Mouse (Mus musculus) midbrain, embryonic 10.5 days (tissue): ENCODE data around the gene Mob1b. TPM values are rescaled to one million over a fixed set of nuclear protein-coding genes. Genes with fewer than 3 reads are reported as not detected.
A peak's percentile ranks its signal among the peaks of the same experiment; 100 is the strongest.

Experiments used
- DNase-seq: peaks from one replicate; pipeline ENCODE4 v3.0.0-alpha.2; 2017; ENCODE audit warnings: low spot score
- H3K27ac ChIP-seq: fragments of 300-500 bp; sonication (generic); replicated peaks from 2 replicates; pipeline ENCODE4 v1.5.1; 2016; ENCODE audit warnings: mild to moderate bottlenecking
- H3K27me3 ChIP-seq: fragments of 300-500 bp; sonication (generic); 2 replicates; pipeline ENCODE4 v1.6.1; 2016; ENCODE audit warnings: low read depth, mild to moderate bottlenecking; ENCODE audit not compliant: poor library complexity, severe bottlenecking
- H3K36me3 ChIP-seq: fragments of 300-500 bp; sonication (generic); 2 replicates; pipeline ENCODE4 v1.6.1; 2016; ENCODE audit warnings: mild to moderate bottlenecking, moderate library complexity
- H3K4me1 ChIP-seq: fragments of 300-500 bp; sonication (generic); 2 replicates; pipeline ENCODE4 v1.6.1; 2016
- H3K4me3 ChIP-seq: fragments of 300-500 bp; sonication (generic); 2 replicates; pipeline ENCODE4 v1.5.1; 2016; ENCODE audit warnings: mild to moderate bottlenecking, moderate library complexity
- H3K9me3 ChIP-seq: fragments of 300-500 bp; sonication (generic); replicated peaks from 2 replicates; pipeline ENCODE4 v1.6.1; 2016; ENCODE audit warnings: mild to moderate bottlenecking
- WGBS: fragments of 180-500 bp; shearing (Covaris S2); methylation state at CpG from one replicate; pipeline ENCODE4 v1.1.7; 2016; 5-methylcytosine and 5-hydroxymethylcytosine counted together
- polyA plus RNA-seq: library from polyadenylated mRNA; unstranded; fragments of >200 nt; fragmentation: Nextera tagmentation; extraction: Ambion mirVana; gene quantifications from 2 replicates; pipeline ENCODE4 v1.2.1, GENCODE M21; 2016

Gene Mob1b
- polyA plus RNA-seq, 1 experiment from 2014 or later = 10.8 TPM

DNA sequence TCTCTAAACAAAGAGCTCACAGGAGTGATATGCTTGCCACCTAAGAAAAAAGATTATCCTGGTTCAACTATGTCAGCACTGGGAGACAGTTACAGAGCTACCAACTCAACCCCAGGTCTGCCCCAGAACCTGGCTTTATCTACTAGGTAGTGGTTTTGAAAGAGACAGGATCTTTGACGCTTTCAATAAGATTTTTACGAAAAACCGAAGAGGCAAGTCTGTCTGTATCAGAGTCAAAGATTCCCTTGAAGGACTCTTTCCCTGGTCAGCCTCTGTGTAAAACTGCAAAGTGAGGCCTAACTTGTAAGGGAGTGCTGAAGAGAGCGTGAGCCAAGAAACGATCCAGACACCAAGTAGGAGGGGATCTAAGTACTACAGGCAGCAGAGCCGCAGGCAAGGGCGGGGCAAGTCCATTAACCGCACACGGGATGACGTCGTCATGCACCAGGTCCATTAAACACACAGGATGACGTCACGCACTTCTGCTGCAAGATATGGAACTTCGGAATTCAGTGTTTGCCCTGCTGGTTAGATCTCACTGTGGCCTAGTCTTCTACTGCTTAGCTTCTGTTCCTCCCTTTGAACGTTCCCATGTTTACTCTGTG is 32.0 kb upstream of the Mob1b start:
- Histone ChIP-seq H3K36me3 (no peaks in the 10 kb centered on the region), H3K27ac (no peak overlapping the region), H3K27me3 (0 out of 2 replicates have a peak, but pooled peaks cover 4% of the 10 kb centered on the region), H3K4me1 (0 out of 2 replicates have a peak, but pooled peaks cover 11% of the 10 kb centered on the region), H3K4me3 (no peak overlapping the region), H3K9me3 (no peaks in the 10 kb centered on the region)
- WGBS = 86% methylated on average over 15 of the region's 15 CpGs
- no peak for DNase-seq

DNA sequence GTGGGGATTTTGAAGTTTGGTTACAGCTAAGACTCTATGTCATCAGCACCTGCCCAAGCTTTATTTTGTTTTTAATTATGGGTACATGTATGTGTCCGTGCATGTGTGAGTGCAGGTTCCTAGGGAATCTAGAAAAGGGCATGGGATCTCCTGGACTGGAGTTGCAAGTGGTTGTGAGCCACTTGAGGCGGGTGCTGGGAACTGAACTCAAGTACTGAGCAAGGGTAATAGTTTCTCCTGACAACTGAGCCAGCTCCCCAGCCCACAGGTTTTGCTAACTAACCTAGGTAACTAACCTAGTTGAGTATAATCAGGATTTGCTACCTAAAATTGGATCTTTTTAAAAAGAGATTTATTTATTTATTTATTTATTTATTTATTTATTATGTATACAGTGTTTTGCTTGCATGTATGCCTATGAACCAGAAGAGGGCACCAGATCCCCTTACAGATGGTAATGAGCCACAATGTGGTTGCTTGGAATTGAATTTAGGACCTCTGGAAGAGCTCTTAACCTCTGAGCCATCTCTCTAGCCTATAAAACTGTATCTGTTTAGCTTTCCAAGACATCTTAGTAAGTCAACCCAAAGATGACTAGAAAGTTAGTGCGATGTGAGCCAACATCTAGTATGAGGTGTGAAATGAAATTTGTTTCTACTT is 31.2 kb upstream of the Mob1b start:
- no peak overlapping the region for H3K27ac ChIP-seq
- DNase-seq = no peak
- WGBS = 75% methylated on average over 3 of the region's 3 CpGs

DNA sequence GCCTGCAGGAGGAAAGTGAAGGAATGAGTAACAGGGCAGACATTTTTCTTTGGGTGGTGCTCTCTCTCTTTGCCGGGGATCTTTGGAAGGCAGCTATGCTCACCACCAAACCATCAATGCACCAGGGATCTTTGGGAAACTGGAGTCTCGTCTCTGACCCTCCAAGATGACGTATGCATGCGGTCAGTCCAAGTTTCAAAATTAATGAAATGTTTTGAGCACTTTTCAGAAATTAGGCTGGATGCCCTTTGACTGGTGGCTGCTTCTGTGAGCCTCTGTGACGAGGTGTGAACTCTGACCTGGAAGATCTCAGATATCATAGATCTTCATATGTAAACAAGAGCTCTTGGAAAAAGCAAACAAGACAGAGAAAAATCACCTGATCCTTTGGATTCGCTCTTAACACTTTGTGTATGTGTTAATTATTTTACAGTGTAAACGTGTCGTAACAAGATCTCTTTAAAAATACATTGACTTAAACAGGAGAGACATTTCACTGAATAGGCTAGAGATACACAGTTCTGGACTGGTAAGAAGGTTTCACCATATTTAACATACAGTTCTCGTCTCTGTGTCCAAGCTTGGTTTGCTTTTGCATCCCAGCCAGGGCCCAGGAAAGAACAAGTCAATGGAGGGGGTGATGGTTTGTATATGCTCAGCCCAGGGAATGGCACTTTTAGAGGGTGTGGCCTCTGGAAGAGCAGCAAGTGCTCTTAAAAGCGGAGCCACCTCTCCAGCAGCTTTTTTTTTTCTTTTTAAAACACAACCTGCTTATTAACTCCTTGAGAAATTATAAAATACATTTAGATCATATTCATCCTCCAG is 29.8 kb upstream of the Mob1b start:
- Histone ChIP-seq H3K4me3 (no peak overlapping the region), H3K27ac (no peak overlapping the region), H3K36me3 (no peaks in the 10 kb centered on the region), H3K4me1 (0 out of 2 replicates have a peak, but pooled peaks cover 5% of the 10 kb centered on the region), H3K27me3 (no peaks in the 10 kb centered on the region), H3K9me3 (no peaks in the 10 kb centered on the region)
- 81% methylated on average over 10 of the region's 10 CpGs for WGBS
- no peak for DNase-seq

More for the DNA sequence above, 31.2 kb upstream of the Mob1b start:
- H3K9me3 ChIP-seq = no peaks in the 10 kb centered on the region
- no peak overlapping the region for H3K4me3 ChIP-seq
- 0 out of 2 replicates have a peak, but pooled peaks cover 10% of the 10 kb centered on the region for H3K4me1 ChIP-seq
- H3K27me3 ChIP-seq = 0 out of 2 replicates have a peak, but pooled peaks cover 4% of the 10 kb centered on the region
- H3K36me3 ChIP-seq = no peaks in the 10 kb centered on the region

GRCm38 (mm10) chr5:88691506-88692095 is 29.1 kb upstream of the Mob1b start:
- H3K4me3 ChIP-seq = no peak overlapping the region
- 0 out of 2 replicates have a peak, but pooled peaks cover 5% of the 10 kb centered on the region for H3K4me1 ChIP-seq
- 87% methylated on average over 6 of the region's 6 CpGs for WGBS
- H3K27me3 ChIP-seq = no peaks in the 10 kb centered on the region
- no peak overlapping the region for H3K27ac ChIP-seq
- H3K9me3 ChIP-seq = no peaks in the 10 kb centered on the region
- H3K36me3 ChIP-seq = no peaks in the 10 kb centered on the region
- DNase-seq = no peak

- Histone ChIP-seq H3K27me3 (no peaks in the 10 kb centered on the region), H3K9me3 (no peaks in the 10 kb centered on the region), H3K4me1 (0 out of 2 replicates have a peak, but pooled peaks cover 5% of the 10 kb centered on the region), H3K36me3 (no peaks in the 10 kb centered on the region), H3K4me3 (no peak overlapping the region), H3K27ac (no peak overlapping the region)
- DNase-seq = no peak
- WGBS = 86% methylated on average over 4 of the region's 4 CpGs
These were observed 28.1 kb upstream of the Mob1b start for GRCm38 (mm10) chr5:88692586-88692985.

GRCm38 (mm10) chr5:88693057-88693456 is 27.6 kb upstream of the Mob1b start:
- no peaks in the 10 kb centered on the region for H3K36me3 ChIP-seq
- H3K4me3 ChIP-seq = no peak overlapping the region
- no peaks in the 10 kb centered on the region for H3K27me3 ChIP-seq
- DNase-seq = no peak
- no peaks in the 10 kb centered on the region for H3K9me3 ChIP-seq
- no peak overlapping the region for H3K27ac ChIP-seq
- H3K4me1 ChIP-seq = 0 out of 2 replicates have a peak, but pooled peaks cover 5% of the 10 kb centered on the region

- Histone ChIP-seq H3K9me3 (no peaks in the 10 kb centered on the region), H3K27ac (no peak overlapping the region), H3K4me1 (0 out of 2 replicates have a peak, but pooled peaks cover 5% of the 10 kb centered on the region), H3K27me3 (no peaks in the 10 kb centered on the region), H3K36me3 (no peaks in the 10 kb centered on the region), H3K4me3 (no peak overlapping the region)
- no peak for DNase-seq
- 87% methylated on average over 5 of the region's 5 CpGs for WGBS
These were observed 23.4 kb upstream of the Mob1b start for GRCm38 (mm10) chr5:88697291-88697690.

DNA sequence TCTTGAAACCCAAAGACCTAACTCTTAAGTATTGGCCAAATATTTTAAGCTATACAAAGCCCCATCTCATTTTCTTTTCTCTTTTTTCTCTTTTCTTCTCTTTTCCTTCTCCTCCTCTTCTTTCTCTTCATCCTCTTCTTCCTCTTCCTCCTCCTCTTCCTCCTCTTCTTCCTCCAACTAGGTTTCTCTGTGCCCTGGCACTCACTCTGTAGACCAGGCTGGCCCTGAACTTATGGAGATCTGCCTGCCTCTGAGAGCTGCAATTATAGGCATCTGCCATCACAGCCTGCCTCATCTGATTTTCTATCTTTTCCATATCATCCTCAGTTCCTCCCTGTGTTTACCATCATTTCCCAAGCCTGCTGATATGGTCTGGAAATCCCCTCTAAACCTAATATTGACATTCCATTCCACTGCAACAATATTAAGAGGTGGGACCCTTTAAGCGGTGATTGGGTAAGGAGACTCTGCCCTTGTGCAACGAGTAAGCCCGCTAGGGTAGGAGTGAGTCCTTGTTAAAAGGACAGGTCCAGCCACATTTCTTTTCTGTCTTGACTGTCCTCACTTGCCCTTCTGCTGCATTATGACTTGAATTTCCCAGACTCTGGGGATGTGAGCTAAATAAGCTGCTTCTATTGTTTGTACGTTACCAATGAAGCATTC is 21.3 kb upstream of the Mob1b start:
- Histone ChIP-seq H3K9me3 (no peaks in the 10 kb centered on the region), H3K36me3 (no peaks in the 10 kb centered on the region), H3K4me3 (no peak overlapping the region), H3K27ac (no peak overlapping the region), H3K27me3 (no peaks in the 10 kb centered on the region), H3K4me1 (no peaks in the 10 kb centered on the region)
- DNase-seq = no peak
- WGBS = 82% methylated on average over 4 of the region's 4 CpGs

GRCm38 (mm10) chr5:88702041-88702440 is 18.6 kb upstream of the Mob1b start:
- H3K27ac ChIP-seq = no peak overlapping the region
- H3K27me3 ChIP-seq = no peaks in the 10 kb centered on the region
- 80% methylated on average over 4 of the region's 4 CpGs for WGBS
- DNase-seq = no peak
- H3K4me1 ChIP-seq = no peaks in the 10 kb centered on the region
- H3K4me3 ChIP-seq = no peak overlapping the region
- no peaks in the 10 kb centered on the region for H3K36me3 ChIP-seq
- H3K9me3 ChIP-seq = 0 out of 2 replicates have a peak, but pooled peaks cover 3% of the 10 kb centered on the region

GRCm38 (mm10) chr5:88703551-88703950 is 17.1 kb upstream of the Mob1b start:
- Histone ChIP-seq H3K27me3 (no peaks in the 10 kb centered on the region), H3K36me3 (no peaks in the 10 kb centered on the region), H3K4me1 (no peaks in the 10 kb centered on the region), H3K27ac (no peak overlapping the region), H3K4me3 (no peak overlapping the region), H3K9me3 (0 out of 2 replicates have a peak, but pooled peaks cover 3% of the 10 kb centered on the region)
- no peak for DNase-seq
- 83% methylated on average over 4 of the region's 4 CpGs for WGBS

DNA sequence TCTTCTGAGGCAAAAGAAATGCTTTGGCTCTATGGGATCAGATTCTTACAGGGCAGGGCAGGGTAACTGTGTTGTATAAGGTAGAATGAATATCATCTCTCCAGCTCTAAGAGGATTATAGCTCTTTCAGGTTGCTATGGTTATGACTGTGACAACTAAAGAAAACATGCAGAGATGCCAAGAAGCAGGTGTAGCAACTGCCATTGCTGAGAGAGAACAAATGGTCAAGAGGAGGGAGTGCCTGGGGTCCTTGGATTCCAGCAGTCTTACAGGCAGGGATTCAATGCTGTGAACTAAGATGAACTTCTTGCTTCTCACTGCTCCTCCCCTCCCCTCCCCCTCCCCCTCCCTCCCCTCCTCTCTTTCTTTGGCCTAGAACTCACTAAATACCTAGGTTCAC is 9.5 kb upstream of the Mob1b start:
- H3K27ac ChIP-seq = peak overlapping the region; percentile 80
- no peaks in the 10 kb centered on the region for H3K27me3 ChIP-seq
- H3K4me1 ChIP-seq = peaks cover 25% of the 10 kb centered on the region
- peak; percentile 53 for DNase-seq
- no peaks in the 10 kb centered on the region for H3K9me3 ChIP-seq
- H3K4me3 ChIP-seq = peak overlapping the region; percentile 16; the same call in 1 of the 2 replicates
- H3K36me3 ChIP-seq = no peaks in the 10 kb centered on the region

DNA sequence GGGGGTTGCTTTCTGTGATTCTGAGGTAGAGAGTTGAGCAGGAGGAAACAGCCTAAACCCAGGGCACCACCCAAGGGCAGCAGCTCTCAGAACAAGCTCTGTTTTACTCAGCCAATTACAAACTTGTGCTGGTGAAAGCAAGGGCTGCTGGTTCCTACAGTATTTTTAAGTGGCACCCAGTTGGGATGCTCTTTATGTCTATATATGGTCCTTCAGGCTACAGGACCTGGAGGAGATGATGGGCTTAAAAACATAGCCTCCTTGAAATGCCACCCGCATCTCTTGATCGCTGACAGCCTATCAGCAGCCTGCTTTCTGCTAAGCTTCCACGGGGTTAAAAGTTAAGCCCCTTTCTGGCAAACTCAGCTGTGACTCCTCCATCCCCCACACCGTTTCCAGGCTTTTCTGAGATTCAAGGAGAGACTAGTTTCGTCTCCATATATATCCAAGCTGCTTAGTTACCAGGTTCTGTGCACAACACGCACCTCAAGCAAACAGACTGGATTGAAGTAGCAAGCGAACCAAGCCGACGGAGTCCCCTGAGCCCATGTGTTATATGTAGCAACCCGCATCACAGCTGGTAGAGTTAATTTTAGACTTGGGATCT is 8.9 kb upstream of the Mob1b start:
- Histone ChIP-seq H3K27ac (peak overlapping the region; percentile 80), H3K27me3 (no peaks in the 10 kb centered on the region), H3K4me3 (peak overlapping the region; percentile 16), H3K4me1 (peaks cover 25% of the 10 kb centered on the region), H3K9me3 (no peaks in the 10 kb centered on the region), H3K36me3 (no peaks in the 10 kb centered on the region)
- DNase-seq = peak; percentile 62
- 23% methylated on average over 10 of the region's 10 CpGs for WGBS
